14 mouse cellular contexts compared by ENCODE assay signal in genomic region chr5:4851934-4852710, GRCm38 (mm10).
DNase-seq lines count a peak whose midpoint lies in the region; ATAC-seq lines count a peak whose summit lies in the region.
"Had no signal": no experiment of that assay in that cellular context is flagged by ENCODE, and none has a peak within 500 bp of the region (broad histone marks: within the 10 kb centered on the region; RNA-seq: fewer than 3 reads in every experiment).

No protein-coding gene starts in this region.

- no peak overlapping the region for H3K9ac ChIP-seq in kidney, embryonic 16.5 days (replicated peaks; ENCODE audit: low read length)
- no peak overlapping the region for H3K9ac ChIP-seq in forebrain, embryonic 13.5 days
- no peak overlapping the region for H3K9ac ChIP-seq in midbrain, embryonic 14.5 days (replicated peaks; ENCODE audit: low read length)
- H3K9ac ChIP-seq: embryonic facial prominence, embryonic 15.5 days had no signal

- H3K36me3 ChIP-seq in kidney, embryonic 16.5 days (ENCODE audit: insufficient read depth, low read length) = no peaks in the 10 kb centered on the region
- no peaks in the 10 kb centered on the region for H3K36me3 ChIP-seq in forebrain, embryonic 13.5 days (ENCODE audit: poor library complexity, severe bottlenecking)
- no peaks in the 10 kb centered on the region for H3K36me3 ChIP-seq in midbrain, embryonic 14.5 days (ENCODE audit: control insufficient read depth, insufficient read depth, low read length)
- H3K36me3 ChIP-seq: embryonic facial prominence, embryonic 15.5 days; heart, embryonic 10.5 days had no signal

- no peaks in the 10 kb centered on the region for H3K27me3 ChIP-seq in kidney, embryonic 16.5 days (ENCODE audit: insufficient read depth, low read length)
- H3K27me3 ChIP-seq in forebrain, embryonic 13.5 days = no peaks in the 10 kb centered on the region
- H3K27me3 ChIP-seq in midbrain, embryonic 14.5 days (ENCODE audit: control insufficient read depth, insufficient read depth, low read length) = no peaks in the 10 kb centered on the region
- H3K27me3 ChIP-seq: embryonic facial prominence, embryonic 15.5 days; Patski had no signal

- peak overlapping the region; percentile 85 for H3K27ac ChIP-seq in kidney, embryonic 16.5 days (ENCODE audit: low read length)
- H3K27ac ChIP-seq in forebrain, embryonic 13.5 days = peak overlapping the region; percentile 85
- peak overlapping the region; percentile 27; the same call in 1 of the 2 replicates for H3K27ac ChIP-seq in midbrain, embryonic 14.5 days (replicated peaks; ENCODE audit: low read depth, low read length)
- H3K27ac ChIP-seq: embryonic facial prominence, embryonic 15.5 days; heart, embryonic 10.5 days had no signal

- DNase-seq in kidney, adult 11 months = no peak
- DNase-seq in kidney, postnatal 10 days = peak; percentile 48
- no peak for DNase-seq in midbrain, embryonic 14.5 days
- DNase-seq in spleen, postnatal 36 days (ENCODE audit: low spot score in 2 of 2) = no peak
- no peak for DNase-seq in neural tube, embryonic 10.5 days (ENCODE audit: extremely low spot score, low spot score)
- DNase-seq: cerebellum, postnatal 25 days; left cerebral cortex, postnatal 4 days; retina, postnatal 1 day; thymus, postnatal 36 days had no signal

- H3K4me2 ChIP-seq in kidney, embryonic 16.5 days (replicated peaks; ENCODE audit: low read depth, low read length) = no peak overlapping the region
- no peak overlapping the region for H3K4me2 ChIP-seq in forebrain, embryonic 13.5 days
- no peak overlapping the region for H3K4me2 ChIP-seq in midbrain, embryonic 14.5 days (ENCODE audit: low read length)
- H3K4me2 ChIP-seq: embryonic facial prominence, embryonic 15.5 days had no signal

- H3K9me3 ChIP-seq in kidney, embryonic 16.5 days (ENCODE audit: low read length) = no peaks in the 10 kb centered on the region
- H3K9me3 ChIP-seq in forebrain, embryonic 13.5 days (replicated peaks) = no peaks in the 10 kb centered on the region
- no peaks in the 10 kb centered on the region for H3K9me3 ChIP-seq in midbrain, embryonic 14.5 days (ENCODE audit: control insufficient read depth, low read length)
- H3K9me3 ChIP-seq: embryonic facial prominence, embryonic 15.5 days; heart, embryonic 10.5 days had no signal

- 0 out of 2 replicates have a peak, but pooled peaks cover 9% of the 10 kb centered on the region for H3K4me1 ChIP-seq in kidney, embryonic 16.5 days (ENCODE audit: insufficient read depth, low read length)
- peaks cover 18% of the 10 kb centered on the region for H3K4me1 ChIP-seq in forebrain, embryonic 13.5 days
- H3K4me1 ChIP-seq in midbrain, embryonic 14.5 days (ENCODE audit: control insufficient read depth, insufficient read depth, low read length) = peaks cover 13% of the 10 kb centered on the region; the same call in 1 of the 2 replicates
- H3K4me1 ChIP-seq: heart, embryonic 10.5 days had no signal

- no peak overlapping the region for H3K4me3 ChIP-seq in kidney, embryonic 16.5 days (ENCODE audit: low read length)
- no peak overlapping the region for H3K4me3 ChIP-seq in forebrain, embryonic 13.5 days
- H3K4me3 ChIP-seq in midbrain, embryonic 14.5 days (replicated peaks; ENCODE audit: low read depth, low read length) = no peak overlapping the region
- H3K4me3 ChIP-seq: embryonic facial prominence, embryonic 15.5 days; heart, embryonic 10.5 days had no signal

- ATAC-seq in kidney, embryonic 16.5 days (ENCODE audit: low FRiP score, low TSS enrichment) = peak; percentile 60
- peak; percentile 12; the same call in 1 of the 2 replicates for ATAC-seq in forebrain, embryonic 13.5 days
- no peak for ATAC-seq in midbrain, embryonic 14.5 days (ENCODE audit: low FRiP score, low TSS enrichment)
- ATAC-seq: Patski had no signal

- 60% methylated on average over 9 of the region's 9 CpGs for WGBS in kidney, embryonic 16.5 days
- 85% methylated on average over 9 of the region's 9 CpGs for WGBS in forebrain, embryonic 13.5 days
- WGBS in midbrain, embryonic 14.5 days = 88% methylated on average over 9 of the region's 9 CpGs

Comparison
In these comparisons a context has a peak if more than half of its experiments do, and no peak if none do; other contexts are left out.
1. H3K27ac ChIP-seq: peak in every context shown above with its lines; median percentile 85 in kidney, embryonic 16.5 days; 85 in forebrain, embryonic 13.5 days; 27 in midbrain, embryonic 14.5 days.